Mouse (Mus musculus) neutrophil, adult 59 days (primary cell): ENCODE data around the gene Slc35f2. TPM values are rescaled to one million over a fixed set of nuclear protein-coding genes. Genes with fewer than 3 reads are reported as not detected.

Experiments
- total RNA-seq, 2 experiments: library from RNA; stranded (reverse); gene quantifications; 1 replicate in 1 of 2; 2 replicates in 1 of 2; pipeline ENCODE4 v1.2.4; 2023

The Slc35f2 gene
- not detected for total RNA-seq

GRCm38 (mm10) chr9:53771344-53772021 is at the start of gene Slc35f2:
TSS of gene Slc35f2 (plus strand) at chr9:53771538.

GRCm38 (mm10) chr9:53849864-53850263 is 78.5 kb downstream of the Slc35f2 start, which contains the start of gene Sln:
TSS of gene Sln (plus strand) at chr9:53850164.

Other genes starting within 250 kb of the Slc35f2 start
- gene Atm, start 234.8 kb upstream of the Slc35f2 start, total RNA-seq, result 10 to 100 TPM in 1 of 2 experiments, 1 to 10 TPM in 1; 7.2 to 10.2 TPM
- gene Npat, start 234.5 kb upstream of the Slc35f2 start, total RNA-seq, result 10 to 100 TPM in 1 of 2 experiments, 1 to 10 TPM in 1; 9.9 to 12.4 TPM
- gene Acat1, start 161.2 kb upstream of the Slc35f2 start, total RNA-seq, result 10 to 100 TPM; 15.5 to 17.7 TPM
- gene Cul5, start 101.5 kb upstream of the Slc35f2 start, total RNA-seq, result 10 to 100 TPM; 12.2 to 13.7 TPM
- under 1 TPM; 0.80 to 0.82 TPM for gene Rab39, start 65.3 kb upstream of the Slc35f2 start, total RNA-seq
- gene Sln, start 78.6 kb downstream of the Slc35f2 start, total RNA-seq, result not detected
- not detected for gene Elmod1, start 203.8 kb downstream of the Slc35f2 start, total RNA-seq